Mouse (Mus musculus): ENCODE results near the gene Nkrf.
"Not testable (repeated sequence)": the region's sequence is repeated elsewhere in the genome, so short reads cannot be mapped to it uniquely, and the experiment has no call there.

Gene Nkrf

DNA sequence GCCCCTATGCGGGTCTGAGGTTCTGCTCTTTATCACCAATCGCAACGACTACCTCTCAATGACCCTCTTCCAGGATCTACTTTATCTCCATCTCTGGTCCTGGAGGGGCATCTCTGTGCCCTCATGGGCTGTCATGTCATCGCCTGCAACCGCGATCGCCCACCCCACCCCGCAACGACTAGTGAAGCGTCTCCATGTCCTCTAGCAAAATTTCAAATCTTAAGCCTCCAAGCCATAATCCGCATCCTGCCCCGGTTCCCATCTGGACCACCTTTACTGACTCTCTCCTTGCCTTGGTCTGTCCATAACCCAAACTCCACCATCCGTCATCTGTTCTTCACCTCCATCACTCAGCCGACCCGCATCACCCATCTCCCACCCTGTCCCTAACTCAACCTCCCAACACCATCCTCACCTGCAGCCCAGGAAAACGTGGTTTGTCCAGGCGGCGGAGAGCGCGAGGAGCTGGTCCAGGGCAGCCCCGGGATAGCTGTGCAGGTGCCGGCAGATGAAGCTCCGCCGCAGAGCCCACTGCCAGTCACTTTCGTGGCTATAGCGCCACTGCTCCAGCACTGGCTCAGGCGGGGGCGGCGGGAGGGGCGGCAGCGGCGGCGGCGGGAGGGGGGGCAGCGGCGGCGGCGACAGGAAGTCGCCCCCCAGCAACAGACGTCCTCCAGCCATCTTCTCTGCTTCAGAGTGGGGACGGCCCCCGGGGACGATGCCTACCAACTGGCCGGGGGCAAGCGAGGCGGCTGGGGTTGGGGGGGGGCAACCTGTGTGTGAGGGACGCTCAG, at the start of gene Nkrf:
Nkrf (minus strand) TSS at position 579 of the 794 bp plus-strand sequence.
- peak; percentile 36 for DNase-seq

DNA sequence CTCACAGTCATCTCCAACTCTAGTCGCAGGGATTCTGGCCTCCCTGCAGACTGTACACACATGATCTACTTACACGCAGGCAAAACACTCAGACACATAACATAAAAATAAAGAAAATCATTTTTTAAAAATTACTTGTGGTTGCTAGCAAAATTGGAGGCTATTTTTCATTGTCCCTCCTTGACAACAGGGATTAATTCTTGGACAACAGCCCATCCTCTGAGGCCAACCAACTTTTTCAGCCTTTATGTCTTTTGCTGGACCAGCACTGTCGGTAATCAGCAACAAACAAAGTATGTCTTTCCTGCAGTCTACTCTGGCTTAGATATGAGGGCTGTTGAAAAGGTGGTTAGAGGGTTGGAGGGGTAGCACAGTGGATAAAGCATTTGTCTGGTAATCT, 38.4 kb upstream of the Nkrf start:
- no peak for DNase-seq

DNA sequence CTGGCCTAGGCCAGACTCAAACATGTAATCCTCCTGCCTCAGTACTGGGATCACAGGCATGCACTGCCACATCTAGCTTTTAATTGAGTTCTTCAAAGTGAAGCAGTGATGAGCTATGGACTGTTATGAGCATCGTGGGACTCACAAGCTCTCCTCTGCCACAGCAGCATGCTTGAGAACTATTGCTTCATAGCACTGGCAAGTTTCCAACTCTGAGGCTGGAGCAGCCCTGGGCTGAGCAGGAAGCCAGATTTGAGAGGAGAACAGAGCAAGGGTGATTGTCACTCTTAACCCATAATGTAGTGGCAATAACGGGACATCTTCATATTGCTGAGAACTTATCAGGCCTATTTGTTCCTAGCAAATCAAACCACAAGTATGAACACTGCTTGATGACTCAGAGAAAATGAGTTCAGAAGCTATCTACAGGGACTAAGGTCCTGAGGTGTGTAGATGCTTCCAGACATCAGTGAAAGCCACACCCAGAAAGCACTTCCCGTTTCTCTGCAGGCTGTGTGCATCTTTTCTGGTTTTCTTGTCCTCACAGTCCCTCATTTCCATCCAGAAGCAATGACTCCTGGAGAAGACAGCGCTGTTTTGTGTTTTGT, 37.2 kb upstream of the Nkrf start:
- DNase-seq = peak; percentile 9

DNA sequence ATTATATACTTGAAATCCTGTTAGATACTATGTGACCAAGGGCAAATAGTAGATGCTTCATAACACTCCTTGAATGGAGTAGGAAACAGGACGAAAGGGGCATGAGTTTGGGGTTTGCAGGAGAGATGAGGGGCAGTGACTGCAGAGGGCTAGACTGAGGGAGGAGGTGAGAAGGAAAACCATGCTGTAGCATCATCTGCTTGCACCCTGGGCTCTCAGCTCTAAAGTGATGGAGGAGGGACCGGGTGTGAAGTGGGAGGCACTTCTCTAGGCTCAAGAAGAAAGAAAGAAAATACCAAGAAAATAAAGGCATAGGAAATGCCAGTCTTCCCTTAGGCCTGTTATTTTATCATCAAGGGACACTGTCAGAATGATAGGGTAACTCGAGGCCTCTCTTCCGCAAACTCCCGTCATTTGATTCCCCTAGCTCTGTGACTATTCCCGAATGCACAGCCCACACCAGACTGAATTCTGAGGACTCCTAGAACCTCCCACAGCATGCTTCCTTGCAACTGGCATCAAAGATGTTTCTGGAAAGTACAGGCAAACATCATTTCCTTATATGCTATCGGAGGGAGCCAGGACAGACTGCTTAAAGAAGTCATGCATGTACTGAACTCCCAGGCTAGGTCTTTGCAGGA, 32.7 kb upstream of the Nkrf start:
- no peak for DNase-seq

DNA sequence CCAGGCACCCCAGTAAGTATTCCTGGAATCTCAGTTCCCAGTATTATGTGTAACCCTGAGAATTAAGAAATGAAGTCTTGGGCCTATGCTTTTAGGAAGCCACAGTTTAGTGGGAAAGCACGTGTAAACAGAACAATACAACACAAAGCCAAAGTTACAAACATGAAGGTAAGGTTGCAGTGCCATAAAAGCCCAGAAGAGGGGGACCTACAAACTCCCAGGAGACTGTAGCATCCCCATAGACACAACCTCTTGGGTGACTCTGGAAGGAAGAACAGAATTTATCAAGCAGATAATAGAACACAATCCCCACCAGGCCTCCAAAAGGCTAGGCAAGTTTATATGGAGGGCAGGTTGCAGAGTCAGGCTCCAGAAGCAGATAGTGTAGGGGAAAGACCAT, 27.9 kb upstream of the Nkrf start:
- DNase-seq = no peak

DNA sequence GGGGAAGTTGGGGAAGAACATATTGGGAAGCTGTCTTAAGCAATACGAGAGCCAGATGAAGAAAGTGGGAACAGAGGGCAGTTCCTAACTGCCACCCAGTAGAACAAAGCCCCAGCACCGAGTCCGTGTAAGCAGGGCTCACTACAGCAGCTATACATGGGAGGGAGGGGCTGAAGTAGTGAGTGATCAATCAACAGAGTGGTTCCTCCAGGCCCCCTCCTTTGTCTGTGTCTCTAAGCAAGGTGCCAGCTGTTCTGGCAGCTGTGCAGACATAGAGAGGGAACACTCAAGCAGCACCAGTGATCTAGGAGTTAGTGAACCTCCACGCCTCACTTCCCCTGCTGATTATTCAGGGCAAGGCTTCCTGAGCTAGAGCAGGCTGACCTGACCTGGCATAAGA, 27.0 kb upstream of the Nkrf start:
- no peak for DNase-seq

DNA sequence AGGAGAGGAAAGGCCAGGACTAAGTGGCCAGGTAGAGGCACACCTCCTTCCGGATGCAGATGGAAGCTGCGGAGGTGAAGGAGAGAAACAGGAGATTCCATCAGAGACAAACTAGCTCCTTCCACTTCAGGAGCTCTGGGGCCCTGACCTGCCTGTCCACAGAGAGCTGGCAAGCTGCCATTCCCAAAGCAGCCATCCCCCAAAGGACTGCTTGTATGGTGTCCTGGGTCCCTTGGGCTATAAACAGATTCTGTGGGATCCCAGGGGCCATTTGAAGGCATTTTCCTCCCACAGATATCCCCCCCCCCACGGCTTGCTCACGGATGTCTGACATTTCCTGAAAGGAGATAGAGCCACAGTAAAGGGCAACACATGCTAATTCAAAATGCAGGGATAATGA, 26.1 kb upstream of the Nkrf start:
- DNase-seq = no peak

DNA sequence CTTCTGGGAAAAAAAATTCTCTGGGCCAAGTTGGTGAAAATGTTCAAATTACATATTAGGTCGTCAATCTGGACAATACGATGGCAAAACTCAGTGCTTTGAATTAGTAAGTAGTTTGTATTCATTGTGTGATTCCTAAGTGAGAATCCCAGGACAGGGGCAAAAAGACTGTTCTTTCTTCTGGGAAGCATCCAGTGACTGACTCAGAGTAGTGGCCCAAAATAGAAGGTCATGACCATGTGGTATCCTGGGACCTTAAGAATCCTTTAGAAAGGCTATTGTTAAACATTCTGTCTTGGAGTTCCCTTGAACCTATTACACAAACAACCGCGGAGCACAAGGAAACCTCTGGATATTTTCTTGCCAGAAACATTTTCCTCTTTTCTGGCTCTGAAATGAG, 18.6 kb upstream of the Nkrf start:
- no peak for DNase-seq

DNA sequence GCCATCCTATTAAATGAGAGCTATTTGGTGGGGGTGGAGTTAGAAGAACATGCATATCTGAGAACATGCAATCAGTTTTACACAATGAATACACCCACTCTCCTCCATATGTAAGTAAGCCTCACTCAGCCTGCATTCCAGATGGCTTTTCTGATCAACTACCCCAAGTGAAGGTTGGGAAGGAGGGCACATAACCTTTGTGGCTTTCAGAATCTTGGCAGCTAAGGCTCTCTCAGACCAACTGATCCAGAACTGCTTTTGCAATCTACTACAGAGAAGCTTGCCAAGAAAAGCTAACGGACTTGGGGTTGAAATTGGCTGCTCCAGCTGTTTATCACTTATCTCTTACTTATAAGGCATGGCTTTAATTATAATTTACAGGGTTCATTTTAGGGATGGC, 15.1 kb upstream of the Nkrf start:
- DNase-seq = no peak

DNA sequence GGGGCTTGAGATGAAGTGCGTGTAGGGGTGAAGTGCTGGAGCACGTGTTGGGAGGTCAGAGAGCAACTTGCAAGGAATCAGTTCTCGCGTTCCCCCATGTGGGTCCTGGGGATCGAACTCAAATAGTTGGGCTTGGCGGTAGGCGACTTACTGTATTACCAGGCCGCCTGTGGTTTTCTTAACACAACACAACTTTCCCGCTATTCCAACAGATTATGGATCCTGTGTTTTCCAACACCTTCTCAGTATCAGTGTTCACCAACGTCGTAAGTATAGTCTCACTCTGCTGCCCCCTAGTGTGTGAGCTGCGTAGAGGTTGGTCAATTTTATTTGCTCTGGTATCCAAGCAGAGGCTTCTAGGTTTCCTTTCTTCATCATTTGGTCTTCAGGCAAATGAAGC, 8.6 kb upstream of the Nkrf start:
- DNase-seq = peak; percentile 26

DNA sequence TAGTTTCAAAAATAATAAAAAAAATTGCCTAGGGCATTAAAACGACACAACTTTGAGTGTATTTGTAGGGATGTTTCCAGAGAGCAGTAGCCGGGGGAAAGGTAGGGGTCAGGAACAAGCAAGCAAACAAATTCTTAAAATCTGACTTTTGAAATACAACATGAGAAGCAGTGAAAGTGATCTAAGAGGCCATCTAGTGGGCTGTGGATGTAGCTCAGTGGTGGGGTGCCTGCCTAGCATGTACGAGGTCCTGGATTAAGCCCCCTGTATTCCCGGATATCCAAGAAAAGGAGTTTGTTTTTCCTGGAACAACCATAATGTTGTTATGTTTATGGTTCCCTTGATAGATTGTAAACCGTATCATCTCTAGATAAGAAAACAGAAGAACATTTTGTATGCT, 3.8 kb upstream of the Nkrf start:
- no peak for DNase-seq

DNA sequence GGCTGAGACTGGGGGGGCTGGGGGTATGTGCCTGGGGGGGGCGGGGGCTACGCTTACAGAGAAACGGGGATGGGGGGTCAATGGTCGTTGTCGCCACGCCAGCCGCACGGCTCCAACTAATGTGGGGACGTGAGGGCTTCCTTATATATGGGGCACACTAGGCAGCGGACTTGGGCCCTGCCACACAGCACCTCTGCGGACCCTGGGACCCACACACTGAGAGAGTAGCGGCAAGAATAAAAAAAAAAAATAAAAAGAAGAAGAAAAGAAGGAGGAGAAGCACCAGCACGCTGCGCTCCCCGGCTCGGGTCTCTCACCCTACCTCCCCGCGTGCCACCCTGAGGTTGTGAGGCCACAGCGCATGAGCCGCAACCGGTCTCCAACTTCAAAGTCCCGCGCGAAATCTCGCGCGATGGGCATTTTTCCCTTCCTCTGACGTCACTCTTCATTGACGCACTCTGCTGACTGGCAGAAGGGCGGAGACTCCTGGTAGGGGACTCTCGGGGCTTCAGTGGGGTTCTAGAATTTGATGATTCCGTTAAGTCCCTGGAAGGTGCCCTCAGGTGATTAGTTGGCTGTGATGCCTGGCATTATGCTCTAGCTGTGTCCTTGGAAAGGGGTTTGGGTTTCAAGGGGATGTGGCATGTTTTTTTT, 543 bp upstream of the Nkrf start:
- peak; percentile 89 for DNase-seq

DNA sequence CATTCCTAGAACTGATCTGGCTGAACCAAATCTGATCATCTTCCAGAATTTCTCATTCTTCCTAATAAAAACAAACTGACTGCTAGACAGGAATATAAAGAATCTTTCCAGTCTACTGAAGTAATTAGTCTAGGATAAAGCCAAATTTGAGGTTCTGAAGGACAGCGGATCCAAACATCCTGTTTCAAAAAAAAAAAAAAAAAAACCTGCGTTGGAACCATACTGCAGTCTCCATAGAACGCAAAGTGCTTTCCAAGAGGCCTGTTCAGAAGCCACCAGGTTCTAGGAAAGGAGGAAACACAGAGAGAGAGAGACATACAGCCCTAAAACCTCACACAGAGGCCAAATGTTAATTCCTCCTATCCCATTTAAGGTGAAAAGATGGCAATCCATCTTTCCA, 1.0 kb downstream of the Nkrf start:
- no peak for DNase-seq

DNA sequence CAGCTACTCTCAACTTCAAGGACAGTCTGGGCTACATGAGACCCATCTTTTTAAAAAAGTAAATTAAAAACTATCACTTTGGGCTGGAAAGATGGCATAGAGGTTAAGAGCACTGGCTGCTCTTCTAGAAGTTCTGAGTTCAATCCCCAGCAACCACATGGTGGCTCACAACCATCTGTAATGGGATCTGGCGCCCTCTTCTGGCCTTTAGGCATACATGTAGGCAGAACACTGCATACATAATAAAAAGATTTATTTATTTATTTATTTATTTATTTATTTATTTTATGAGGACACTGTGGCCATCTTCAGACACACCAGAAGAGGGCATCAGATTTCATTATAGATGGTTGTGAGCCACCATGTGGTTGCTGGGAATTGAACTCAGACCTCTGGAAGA, 3.8 kb downstream of the Nkrf start:
- not testable (repeated sequence) for DNase-seq

DNA sequence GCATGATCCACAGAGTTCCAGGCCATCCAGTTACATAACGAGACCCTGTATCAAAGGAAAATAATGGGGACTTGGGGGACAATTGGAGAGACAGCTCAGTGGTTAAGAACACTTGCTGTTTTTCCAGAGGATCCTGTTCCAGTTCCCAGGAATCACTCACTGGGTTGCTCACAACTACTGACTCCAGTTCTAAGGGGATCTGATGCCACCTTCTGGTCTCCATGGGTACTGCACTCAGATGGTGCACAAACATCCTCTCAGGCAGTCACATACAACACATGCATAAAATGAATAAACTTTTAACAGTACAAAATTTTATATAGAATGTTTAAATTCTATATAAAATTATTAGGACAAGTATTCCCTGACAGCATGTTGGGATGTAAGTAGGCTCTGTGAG, 18.0 kb downstream of the Nkrf start:
- DNase-seq = no peak

DNA sequence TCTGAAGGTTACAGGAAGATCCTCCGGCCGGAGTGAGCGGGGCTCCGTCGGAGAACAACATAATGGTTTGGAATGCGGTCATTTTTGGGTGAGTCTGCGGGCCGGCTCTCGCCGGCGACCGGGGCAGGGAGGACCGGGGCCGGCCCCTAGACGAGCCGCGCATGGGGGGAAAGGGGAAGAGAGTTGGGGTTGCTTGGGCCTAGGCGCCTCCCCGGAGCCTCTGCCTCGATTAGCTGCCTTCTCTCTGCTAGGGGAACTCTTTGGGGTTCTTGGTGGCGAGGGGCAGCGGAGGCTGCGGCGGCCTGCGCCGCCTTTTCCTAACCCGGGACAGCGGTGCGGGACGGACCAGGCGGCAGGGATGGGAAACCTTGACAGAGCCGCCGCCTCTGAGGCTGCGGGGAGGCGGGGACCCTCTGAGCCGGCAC, 28.0 kb downstream of the Nkrf start:
- DNase-seq = no peak

DNA sequence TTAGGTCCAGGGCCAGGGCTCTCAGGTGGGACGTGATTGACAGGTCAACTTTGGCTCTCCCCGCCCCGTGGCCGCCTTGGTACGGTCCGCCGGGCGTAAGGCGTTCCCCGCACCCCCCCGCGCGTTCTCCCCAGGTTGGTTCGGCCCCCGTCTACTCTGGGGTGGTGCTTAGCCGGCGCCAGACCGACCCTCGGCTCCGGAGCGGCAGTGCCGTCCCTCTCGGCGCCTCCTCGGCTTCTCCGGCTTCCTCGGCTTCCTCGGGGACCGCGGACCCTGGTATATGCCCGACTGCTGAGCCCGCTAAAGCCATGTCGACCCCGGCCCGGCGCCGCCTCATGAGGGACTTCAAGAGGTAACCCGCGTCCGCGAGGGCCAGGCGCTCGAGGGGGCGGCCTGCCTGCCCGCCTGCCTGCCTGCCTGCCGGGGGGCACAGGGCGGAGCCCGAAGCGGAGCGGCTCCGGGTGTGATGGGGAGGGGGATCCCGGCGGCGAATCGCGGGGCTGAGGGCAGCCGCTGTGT, 28.5 kb downstream of the Nkrf start:
- DNase-seq = peak; percentile 83

DNA sequence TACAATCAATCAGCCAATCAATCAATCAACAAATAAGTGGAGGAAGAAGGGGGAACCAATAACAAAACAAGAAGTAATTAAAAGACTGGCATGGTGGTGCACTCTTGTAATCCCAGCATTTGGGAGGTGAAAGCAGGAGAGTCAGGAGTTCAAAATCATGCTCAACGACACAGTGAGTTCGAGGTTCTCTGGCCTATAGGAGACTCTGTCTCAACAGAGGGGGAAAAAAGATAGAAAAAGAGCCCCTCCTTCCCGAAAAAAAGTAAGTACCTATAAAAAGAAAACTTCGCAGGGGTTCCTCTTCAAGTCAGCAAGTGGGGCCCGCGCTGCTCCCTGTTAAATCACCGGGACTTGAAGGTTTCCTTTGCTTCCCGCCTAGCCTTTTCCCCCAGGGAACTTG, 28.9 kb downstream of the Nkrf start, which contains the start of the genes Ube2a and C330007P06Rik:
Ube2a (plus strand) TSS at position 136 of the 400 bp plus-strand sequence.
C330007P06Rik (minus strand) TSS at position 347 of the 400 bp plus-strand sequence.
- no peak for DNase-seq

DNA sequence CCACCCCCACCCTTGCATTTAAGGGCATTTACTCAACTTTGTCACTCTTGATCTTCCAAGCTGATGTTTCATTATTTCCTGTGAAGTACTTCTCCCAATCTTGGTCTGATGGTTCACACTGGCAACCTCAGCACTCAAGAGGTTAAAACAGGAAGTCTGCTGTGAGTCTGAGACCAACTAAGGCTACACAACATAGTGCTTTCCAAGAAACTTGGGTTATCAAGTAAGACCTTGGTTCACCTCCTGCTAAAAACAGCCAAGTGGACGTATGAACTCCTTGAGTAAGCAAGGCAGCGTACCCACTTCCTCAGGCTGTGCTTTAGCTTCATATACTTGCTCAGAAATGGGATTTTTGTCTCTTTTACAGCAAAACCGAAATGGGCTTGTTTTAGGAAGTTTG, 32.3 kb downstream of the Nkrf start:
- DNase-seq = no peak

DNA sequence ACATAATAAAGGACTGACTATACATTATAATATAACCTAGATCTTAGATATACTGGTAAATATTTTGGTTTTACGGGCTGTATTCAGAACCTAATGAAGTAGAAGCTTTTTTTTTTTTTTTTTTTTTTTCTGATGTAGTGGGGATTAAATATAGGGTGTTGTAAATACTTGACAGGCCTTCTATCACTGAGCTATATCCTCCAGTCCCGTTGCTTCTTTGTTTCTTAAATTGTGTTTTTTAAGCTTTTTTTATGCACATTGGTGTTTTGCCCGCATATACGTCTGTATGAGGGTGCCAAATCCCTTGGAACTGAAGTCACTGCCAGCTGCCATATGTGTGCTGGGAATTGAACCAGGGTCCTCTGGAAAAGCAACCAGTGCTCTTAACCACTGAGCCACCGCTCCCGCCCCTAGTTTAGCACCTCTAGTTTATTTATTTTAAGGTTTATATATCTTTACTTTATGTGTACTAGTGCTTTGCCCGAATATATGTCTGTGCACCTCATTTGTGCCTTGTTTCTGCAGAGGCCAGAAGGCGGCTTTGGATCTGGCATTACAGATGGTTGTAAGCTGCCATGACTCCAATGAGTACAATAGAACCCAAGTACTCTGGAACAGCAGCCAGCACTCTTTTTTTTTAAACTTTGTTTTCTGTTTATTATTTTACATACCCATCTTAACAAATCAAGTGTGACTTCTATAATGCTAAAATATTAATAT, 37.9 kb downstream of the Nkrf start:
- no peak for DNase-seq

DNA sequence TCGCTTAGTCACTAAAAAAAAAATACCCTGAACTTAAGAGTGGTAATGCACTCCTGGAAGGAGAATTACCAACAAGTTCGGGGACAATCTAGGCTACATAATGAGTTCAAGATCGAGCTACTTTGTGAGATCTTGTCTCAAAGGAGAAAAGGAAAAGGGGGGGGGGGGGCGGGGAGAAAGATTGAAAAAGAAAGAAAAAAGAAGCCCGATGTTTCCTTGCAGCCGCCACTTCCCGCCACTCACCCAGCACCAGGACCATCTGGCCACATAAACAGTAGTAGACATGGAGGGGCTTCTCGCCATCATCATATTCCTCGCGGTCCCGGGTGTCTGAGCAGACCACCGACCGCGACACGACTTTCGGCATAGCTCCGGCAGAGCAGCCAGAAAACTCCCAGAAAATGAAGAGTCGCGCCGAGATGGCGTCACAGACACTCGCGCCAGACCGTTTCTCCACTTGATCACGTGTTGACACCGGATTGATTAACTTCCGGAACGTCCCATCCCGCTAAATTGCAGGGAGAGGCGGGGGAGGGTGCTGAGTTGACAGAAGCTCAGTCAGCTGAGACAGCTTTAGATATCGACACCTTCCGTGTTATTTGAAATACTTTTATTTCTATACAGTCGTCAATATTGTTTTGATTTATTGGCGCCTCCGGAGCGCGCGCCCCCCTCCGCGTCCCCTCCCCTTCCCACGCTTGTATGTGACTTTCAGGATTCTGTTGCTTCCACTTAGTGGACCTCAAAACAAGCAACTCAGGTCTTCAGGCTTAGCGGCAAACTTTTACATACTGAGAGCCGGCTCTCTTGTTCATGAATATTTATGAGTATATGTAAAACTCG, 38.7 kb downstream of the Nkrf start:
- DNase-seq = peak; percentile 70

DNA sequence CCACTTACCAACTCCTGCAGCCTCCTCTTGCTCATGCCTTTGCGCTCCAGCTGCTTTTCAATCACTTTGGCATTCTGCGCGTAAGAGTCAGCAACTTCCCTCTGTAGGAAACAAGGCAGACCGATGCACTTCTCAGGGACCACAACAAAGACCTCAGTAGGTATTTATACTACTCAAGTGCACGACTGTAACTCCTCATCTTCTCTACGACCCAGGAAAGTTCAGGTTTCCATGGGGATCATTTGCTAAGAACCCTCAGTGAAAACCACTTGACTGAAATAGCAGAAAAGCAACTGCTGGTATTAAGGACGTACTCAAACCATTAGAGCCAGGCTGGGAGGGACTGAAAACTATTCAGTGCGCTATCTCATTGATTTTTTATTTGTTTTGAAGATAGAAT, 50.1 kb downstream of the Nkrf start:
- no peak for DNase-seq

Measured in cerebellum, adult 11 months (tissue).